Comparison of ENCODE assay signal across 7 mouse cellular contexts in genomic region chr11:19923888-19924756, GRCm38 (mm10). TPM values are rescaled to one million over a fixed set of nuclear protein-coding genes. Genes with fewer than 3 reads are reported as not detected.
DNase-seq lines count a peak whose midpoint lies in the region; ATAC-seq and TF ChIP-seq lines count a peak whose summit lies in the region.

Spred2 (plus strand) TSS chr11:19924375.

- TF ChIP-seq CTCF in intestine, postnatal 0 days (IDR thresholded peaks at IDR 0.05; ENCODE audit: low read depth): peak; percentile 60

- H3K27ac ChIP-seq in embryonic facial prominence, embryonic 10.5 days (replicated peaks): peak within 1 kb of the TSS; percentile 99
- H3K27ac ChIP-seq in intestine, postnatal 0 days (ENCODE audit: low read depth, low read length): peak within 1 kb of the TSS; percentile 97
- H3K27ac ChIP-seq in limb, embryonic 11.5 days (replicated peaks; ENCODE audit: low read depth, low read length): peak within 1 kb of the TSS; percentile 94
- peak within 1 kb of the TSS; percentile 92 for H3K27ac ChIP-seq in midbrain, embryonic 14.5 days (replicated peaks; ENCODE audit: low read depth, low read length)

- peaks cover 41% of the 10 kb centered on the region for H3K4me1 ChIP-seq in embryonic facial prominence, embryonic 10.5 days
- H3K4me1 ChIP-seq in intestine, postnatal 0 days (replicated peaks; ENCODE audit: control insufficient read depth, insufficient read depth, low read length): peaks cover 8% of the 10 kb centered on the region; the same call in 1 of the 2 replicates
- H3K4me1 ChIP-seq in limb, embryonic 11.5 days (ENCODE audit: control insufficient read depth, insufficient read depth, low read length): peaks cover 5% of the 10 kb centered on the region
- peaks cover 16% of the 10 kb centered on the region for H3K4me1 ChIP-seq in midbrain, embryonic 14.5 days (ENCODE audit: control insufficient read depth, insufficient read depth, low read length)

- H3K9ac ChIP-seq in intestine, postnatal 0 days (ENCODE audit: low read depth, low read length): peak within 1 kb of the TSS; percentile 91
- H3K9ac ChIP-seq in limb, embryonic 11.5 days (ENCODE audit: low read length): peak within 1 kb of the TSS; percentile 91
- H3K9ac ChIP-seq in midbrain, embryonic 14.5 days (replicated peaks; ENCODE audit: low read length): peak within 1 kb of the TSS; percentile 84

- peak within 1 kb of the TSS; percentile 95 for H3K4me3 ChIP-seq in embryonic facial prominence, embryonic 10.5 days
- peak within 1 kb of the TSS; percentile 70 for H3K4me3 ChIP-seq in intestine, postnatal 0 days (ENCODE audit: low read depth, low read length)
- H3K4me3 ChIP-seq in limb, embryonic 11.5 days (ENCODE audit: low read depth, low read length): peak within 1 kb of the TSS; percentile 86
- peak within 1 kb of the TSS; percentile 62 for H3K4me3 ChIP-seq in midbrain, embryonic 14.5 days (replicated peaks; ENCODE audit: low read depth, low read length)

- H3K36me3 ChIP-seq in embryonic facial prominence, embryonic 10.5 days (replicated peaks): no peaks in the 10 kb centered on the region; the same call in 1 of the 2 replicates
- no peaks in the 10 kb centered on the region; the same call in 1 of the 2 replicates for H3K36me3 ChIP-seq in intestine, postnatal 0 days (ENCODE audit: control insufficient read depth, insufficient read depth)
- H3K36me3 ChIP-seq in limb, embryonic 11.5 days (ENCODE audit: control insufficient read depth, insufficient read depth, low read length): no peaks in the 10 kb centered on the region
- H3K36me3 ChIP-seq in midbrain, embryonic 14.5 days (ENCODE audit: control insufficient read depth, insufficient read depth, low read length): no peaks in the 10 kb centered on the region

- H3K9me3 ChIP-seq in embryonic facial prominence, embryonic 10.5 days: no peaks in the 10 kb centered on the region
- H3K9me3 ChIP-seq in intestine, postnatal 0 days (ENCODE audit: control insufficient read depth): no peaks in the 10 kb centered on the region
- no peaks in the 10 kb centered on the region for H3K9me3 ChIP-seq in limb, embryonic 11.5 days (ENCODE audit: control insufficient read depth, low read length)
- no peaks in the 10 kb centered on the region for H3K9me3 ChIP-seq in midbrain, embryonic 14.5 days (ENCODE audit: control insufficient read depth, low read length)

- H3K4me2 ChIP-seq in intestine, postnatal 0 days (replicated peaks; ENCODE audit: low read depth): peak within 1 kb of the TSS; percentile 90
- H3K4me2 ChIP-seq in limb, embryonic 11.5 days (ENCODE audit: low read depth, severe bottlenecking): peak within 1 kb of the TSS; percentile 66
- H3K4me2 ChIP-seq in midbrain, embryonic 14.5 days (ENCODE audit: low read length): peak within 1 kb of the TSS; percentile 68

- under 1% methylated on average over 57 of the region's 57 CpGs for WGBS in embryonic facial prominence, embryonic 10.5 days
- under 1% methylated on average over 57 of the region's 57 CpGs for WGBS in intestine, postnatal 0 days
- WGBS in limb, embryonic 11.5 days: under 1% methylated on average over 57 of the region's 57 CpGs
- WGBS in midbrain, embryonic 14.5 days: under 1% methylated on average over 57 of the region's 57 CpGs

- DNase-seq in adrenal gland, postnatal 14 days: peak; percentile 93
- DNase-seq in embryonic facial prominence, embryonic 10.5 days (ENCODE audit: low spot score): peak; percentile 92
- peak; percentile 93 for DNase-seq in gonadal fat pad, adult 2 months (ENCODE audit: low read depth)
- peak; percentile 92 for DNase-seq in limb, embryonic 11.5 days (ENCODE audit: low spot score)
- DNase-seq in midbrain, embryonic 14.5 days: peak; percentile 91
- peak; percentile 50 to 59 for DNase-seq in spleen, adult 18-20 months

- H3K27me3 ChIP-seq in embryonic facial prominence, embryonic 10.5 days (replicated peaks; ENCODE audit: low read depth, poor library complexity, severe bottlenecking): no peaks in the 10 kb centered on the region
- no peaks in the 10 kb centered on the region for H3K27me3 ChIP-seq in intestine, postnatal 0 days (replicated peaks; ENCODE audit: control insufficient read depth, insufficient read depth, low read length)
- no peaks in the 10 kb centered on the region for H3K27me3 ChIP-seq in limb, embryonic 11.5 days (ENCODE audit: control insufficient read depth, insufficient read depth, low read length)
- H3K27me3 ChIP-seq in midbrain, embryonic 14.5 days (ENCODE audit: control insufficient read depth, insufficient read depth, low read length): no peaks in the 10 kb centered on the region

- ATAC-seq in intestine, postnatal 0 days: peak; percentile 54
- ATAC-seq in limb, embryonic 11.5 days (ENCODE audit: insufficient number of reproducible peaks, low FRiP score, low TSS enrichment, low read depth): peak; percentile 66
- peak; percentile 57 for ATAC-seq in midbrain, embryonic 14.5 days (ENCODE audit: low FRiP score, low TSS enrichment)

RNA-seq across cellular contexts. Expression of gene Spred2, which starts in this region (rescaled TPM):
- 35.1 and 41.9 TPM in 2 replicates for total RNA-seq in adrenal gland, postnatal 14 days (2021)
- 8.3 and 8.6 TPM in 2 replicates for polyA plus RNA-seq in embryonic facial prominence, embryonic 10.5 days (2016; fragmentation: Nextera tagmentation; extraction: Ambion mirVana)
- polyA plus RNA-seq in gonadal fat pad, adult 2 months (2012; rRNA removed): 15.1 and 25.7 TPM in 2 replicates
- 5.6 and 5.7 TPM in 2 replicates for polyA plus RNA-seq in intestine, postnatal 0 days (2015; fragmentation: Nextera tagmentation; extraction: Ambion mirVana)
- 8.2 and 8.7 TPM in 2 replicates for polyA plus RNA-seq in limb, embryonic 11.5 days (2014; fragmentation: Nextera tagmentation; extraction: Ambion mirVana)
- 5.5 and 6.2 TPM in 2 replicates for polyA plus RNA-seq in midbrain, embryonic 14.5 days (2014; fragmentation: Nextera tagmentation; extraction: Ambion mirVana)

Comparison
In these comparisons a context has a peak if more than half of its experiments do, and no peak if none do; other contexts are left out.
1. Peak in every context shown above with its lines: DNase-seq, ATAC-seq, H3K4me3 ChIP-seq and H3K27ac ChIP-seq.